Mouse (Mus musculus): Measurements from ENCODE around the gene Gm49366.
"Not testable (repeated sequence)": the region's sequence is repeated elsewhere in the genome, so short reads cannot be mapped to it uniquely, and the experiment has no call there.

Gm49366 gene

GRCm38 (mm10) chr12:84038691-84039111 is at the start of gene Gm49366:
TSS of gene Gm49366 (plus strand) at chr12:84038935.
- peak; percentile 51 for DNase-seq

DNA sequence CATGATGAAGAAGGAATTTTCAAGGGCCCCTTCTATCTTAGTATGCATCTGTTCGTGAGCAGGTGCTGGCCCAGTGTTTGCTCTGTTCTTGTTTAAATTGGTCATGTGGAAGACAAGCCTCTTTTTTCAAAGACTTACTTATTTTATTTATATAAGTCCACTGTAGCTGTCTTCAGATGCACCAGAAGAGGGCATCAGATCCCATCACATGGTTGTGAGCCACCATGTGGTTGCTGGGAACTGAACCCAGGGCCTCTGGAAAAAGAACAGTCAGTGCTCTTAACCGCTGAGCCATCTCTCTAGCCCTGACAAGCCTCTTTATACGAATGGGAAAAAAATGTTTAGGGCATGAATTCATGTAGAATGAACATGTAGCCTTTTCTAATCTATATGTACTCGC is 49.4 kb upstream of the Gm49366 start:
- DNase-seq: no peak

DNA sequence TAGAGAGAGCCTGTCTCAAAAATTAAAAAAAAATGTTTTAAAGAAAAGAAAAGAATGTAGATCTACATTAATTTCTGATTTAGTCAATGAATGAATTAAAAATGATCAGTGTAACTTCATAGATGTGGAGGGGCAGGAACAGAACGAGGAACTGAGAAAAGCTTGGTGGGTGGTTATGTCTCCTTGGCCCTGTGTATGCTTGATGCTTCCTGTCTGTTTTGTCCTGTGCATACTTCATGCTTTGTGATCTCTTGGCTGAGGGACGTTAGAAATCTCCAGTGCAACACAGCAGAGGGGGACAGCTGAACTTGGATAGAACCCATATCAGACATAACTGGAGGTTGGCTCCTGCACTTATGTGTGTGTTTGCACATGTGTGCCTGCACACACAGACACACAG is 41.5 kb upstream of the Gm49366 start:
- DNase-seq: no peak

DNA sequence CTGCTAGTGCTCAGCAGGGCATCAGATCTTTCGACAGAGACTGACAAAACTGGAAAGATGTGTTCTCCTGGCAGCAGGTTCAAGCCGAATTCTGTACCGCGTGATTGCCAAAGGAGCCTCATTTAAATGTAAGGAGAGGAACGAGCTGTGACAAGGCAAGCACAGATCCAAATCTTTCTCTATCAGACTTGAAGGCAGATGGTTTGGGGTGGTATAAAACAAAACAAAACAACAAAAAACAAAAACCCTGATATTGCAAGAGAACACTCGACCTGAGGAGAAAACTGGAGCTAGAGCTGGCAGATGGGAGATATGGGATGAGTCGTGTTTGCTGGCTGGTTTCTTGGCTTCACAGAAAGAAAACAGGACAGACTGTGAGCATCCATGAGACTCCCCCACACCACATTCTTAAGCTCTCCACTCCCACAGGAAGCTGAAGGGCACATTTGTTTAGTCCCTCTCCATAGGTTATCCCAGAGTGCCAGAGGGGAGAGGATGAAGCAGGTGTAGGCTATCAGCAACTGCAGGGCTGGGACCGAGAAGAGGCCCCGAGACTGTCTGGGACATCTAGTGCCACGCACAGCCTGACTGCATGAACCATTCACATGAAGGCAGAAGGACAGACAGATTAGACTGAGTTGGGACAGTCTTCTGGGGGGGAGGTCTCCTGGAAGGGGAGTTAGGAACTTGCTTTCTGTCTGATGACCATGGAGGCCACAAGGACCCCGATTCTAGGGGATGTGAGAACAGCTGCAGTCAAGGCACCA is 40.2 kb upstream of the Gm49366 start:
- DNase-seq: no peak

DNA sequence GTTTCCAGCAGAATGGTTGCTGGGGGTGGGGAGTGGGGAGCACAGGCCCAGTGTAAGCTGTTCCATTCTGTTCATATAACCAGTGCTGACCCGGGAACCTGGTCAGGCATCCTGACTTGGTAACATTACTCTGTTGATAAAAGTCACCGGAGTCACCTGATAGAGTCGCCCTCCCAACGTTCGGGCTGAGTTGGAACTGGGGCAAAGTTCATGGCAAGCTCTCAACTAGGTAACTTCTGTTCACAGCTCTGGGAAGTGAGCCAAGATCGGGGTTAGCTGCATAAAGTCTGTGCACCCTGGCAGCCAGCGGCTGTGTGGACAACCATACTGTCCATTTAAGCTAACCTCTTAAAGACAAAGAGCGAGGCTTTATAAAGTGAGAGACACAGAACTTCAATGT is 39.5 kb upstream of the Gm49366 start:
- not testable (repeated sequence) for DNase-seq

DNA sequence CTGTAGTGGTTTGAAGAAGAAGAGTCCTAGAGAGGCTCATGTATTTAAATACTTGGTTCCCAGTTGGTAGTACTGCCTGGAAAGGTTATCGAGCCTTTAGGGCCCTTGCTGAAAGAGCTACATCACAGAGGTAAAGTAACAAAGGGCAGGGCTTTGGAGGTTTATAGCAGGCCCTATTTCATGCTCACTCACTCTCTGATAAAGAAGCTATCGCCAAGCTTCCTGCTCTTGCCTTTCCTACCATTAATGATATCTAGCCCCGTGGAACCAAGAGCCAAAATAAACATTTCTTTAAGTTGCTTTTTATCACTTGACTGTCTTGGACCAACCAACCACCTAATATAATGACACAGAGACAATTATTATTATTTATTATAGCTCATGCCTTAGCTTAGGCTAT is 38.3 kb upstream of the Gm49366 start:
- DNase-seq: no peak

- no peak for DNase-seq
Measured at GRCm38 (mm10) chr12:84003866-84004265, 34.9 kb upstream of the Gm49366 start.

GRCm38 (mm10) chr12:84008251-84008650 is 30.5 kb upstream of the Gm49366 start:
- no peak for DNase-seq

DNA sequence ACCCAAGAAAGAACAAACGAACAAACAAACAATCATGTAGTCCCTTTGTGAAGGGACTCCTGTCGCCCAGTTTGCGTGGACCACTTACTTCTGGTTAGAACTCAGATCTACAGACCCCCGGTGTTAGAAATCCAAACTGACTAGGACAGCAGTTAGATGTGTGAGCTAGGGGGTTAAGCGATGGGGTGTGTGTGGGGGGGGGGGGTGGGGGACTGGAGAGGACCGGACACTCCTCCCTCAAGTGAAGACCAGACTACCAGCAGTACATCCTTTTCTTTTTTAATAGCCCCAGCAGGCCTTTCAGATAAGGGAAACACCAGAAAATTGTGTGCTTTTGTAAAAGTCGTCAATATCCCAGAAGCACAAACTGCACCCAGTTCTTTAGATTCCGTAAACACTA is 30.0 kb upstream of the Gm49366 start:
- no peak for DNase-seq

GRCm38 (mm10) chr12:84009171-84009965 is 29.4 kb upstream of the Gm49366 start, which contains the start of gene Acot1:
TSS of gene Acot1 (plus strand) at chr12:84009490.
- peak; percentile 32 for DNase-seq

DNA sequence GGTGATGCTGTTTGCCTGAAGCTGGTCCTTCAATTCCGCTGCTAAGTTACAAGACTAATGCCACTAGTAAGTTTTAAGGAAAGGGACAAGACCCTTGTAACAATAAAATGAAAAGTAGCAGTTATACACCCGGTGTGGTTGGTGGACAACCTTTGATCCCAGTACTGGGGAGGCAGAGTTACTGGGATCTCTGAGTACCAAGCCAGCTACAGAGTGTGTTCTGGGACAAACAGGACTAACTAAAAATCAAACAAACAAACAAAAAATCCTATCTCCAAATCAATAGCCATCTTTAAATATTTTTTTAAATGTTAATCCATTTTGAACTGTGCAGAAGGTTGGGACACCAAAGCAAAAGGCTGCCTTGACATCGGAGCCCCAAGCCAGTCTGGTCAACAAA is 28.5 kb upstream of the Gm49366 start:
- no peak for DNase-seq

DNA sequence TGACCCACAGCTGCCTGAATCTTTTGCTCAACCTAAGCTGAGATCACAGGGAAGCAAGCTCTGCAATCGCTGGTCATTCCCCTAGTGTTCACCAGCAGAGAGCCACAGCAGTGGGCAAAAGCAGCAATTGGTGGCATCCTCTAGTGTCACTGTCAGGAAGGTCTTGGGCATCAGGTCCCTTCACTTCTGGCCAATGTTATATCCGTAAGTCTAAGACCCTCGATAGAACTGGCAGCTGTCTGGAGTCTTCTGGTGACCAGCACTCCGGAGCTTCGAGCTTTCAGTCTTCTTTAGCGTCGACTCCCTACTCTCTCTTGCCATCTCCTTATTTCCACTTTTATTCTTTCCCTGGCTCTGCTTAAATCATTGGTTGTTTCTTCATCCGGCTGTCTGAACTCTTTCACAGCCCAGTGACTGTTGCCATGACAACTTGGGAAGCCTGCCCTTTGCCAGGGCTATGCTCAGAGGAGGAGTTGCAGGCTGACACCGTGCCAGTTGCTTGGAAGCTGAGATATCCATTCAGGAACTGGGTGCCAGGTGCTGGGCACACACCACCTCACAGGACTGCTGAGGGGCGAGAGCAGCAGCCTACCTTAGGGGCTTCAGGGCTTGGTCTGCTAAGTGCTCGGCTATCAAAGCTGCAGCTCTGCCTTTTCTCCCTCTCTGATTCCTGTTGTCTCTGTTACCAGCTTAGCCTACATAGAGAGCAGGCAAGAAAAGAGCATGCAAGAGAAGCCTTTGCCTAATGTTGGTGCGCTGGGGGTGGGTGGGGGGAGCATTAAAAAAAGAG is 27.3 kb upstream of the Gm49366 start:
- DNase-seq: peak; percentile 62

- DNase-seq: no peak
Measured at GRCm38 (mm10) chr12:84013130-84013529, 25.6 kb upstream of the Gm49366 start.

- no peak for DNase-seq
Measured at GRCm38 (mm10) chr12:84013701-84014100, 25.0 kb upstream of the Gm49366 start.

DNA sequence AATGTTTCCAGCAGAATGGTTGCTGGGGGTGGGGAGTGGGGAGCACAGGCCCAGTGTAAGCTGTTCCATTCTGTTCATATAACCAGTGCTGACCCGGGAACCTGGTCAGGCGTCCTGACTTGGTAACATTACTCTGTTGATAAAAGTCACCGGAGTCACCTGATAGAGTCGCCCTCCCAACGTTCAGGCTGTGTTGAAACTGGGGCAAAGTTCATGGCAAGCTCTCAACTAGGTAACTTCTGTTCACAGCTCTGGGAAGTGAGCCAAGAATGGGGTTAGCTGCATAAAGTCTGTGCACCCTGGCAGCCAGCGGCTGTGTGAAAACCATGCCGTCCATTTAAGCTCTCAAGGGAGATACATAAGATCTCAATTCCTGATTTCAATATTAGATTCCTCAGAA is 18.2 kb upstream of the Gm49366 start:
- not testable (repeated sequence) for DNase-seq

DNA sequence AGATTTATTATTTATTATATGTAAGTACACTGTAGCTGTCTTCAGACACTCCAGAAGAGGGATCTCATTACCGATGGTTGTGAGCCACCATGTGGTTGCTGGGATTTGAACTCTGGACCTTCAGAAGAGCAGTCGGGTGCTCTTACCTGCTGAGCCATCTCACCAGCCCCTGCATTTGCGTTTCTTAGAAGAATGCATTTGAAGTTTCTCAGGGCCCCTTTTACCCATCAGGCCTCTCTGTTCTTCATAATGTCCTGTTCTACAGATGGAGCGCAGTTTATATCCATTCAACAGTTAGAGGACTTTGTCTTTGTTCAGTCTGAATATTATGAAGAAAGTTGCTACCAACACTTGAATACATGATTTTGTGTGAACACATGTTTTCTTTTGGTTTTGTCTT is 16.5 kb upstream of the Gm49366 start:
- not testable (repeated sequence) for DNase-seq

- DNase-seq: no peak
Measured at GRCm38 (mm10) chr12:84023052-84023745, 15.5 kb upstream of the Gm49366 start.

DNA sequence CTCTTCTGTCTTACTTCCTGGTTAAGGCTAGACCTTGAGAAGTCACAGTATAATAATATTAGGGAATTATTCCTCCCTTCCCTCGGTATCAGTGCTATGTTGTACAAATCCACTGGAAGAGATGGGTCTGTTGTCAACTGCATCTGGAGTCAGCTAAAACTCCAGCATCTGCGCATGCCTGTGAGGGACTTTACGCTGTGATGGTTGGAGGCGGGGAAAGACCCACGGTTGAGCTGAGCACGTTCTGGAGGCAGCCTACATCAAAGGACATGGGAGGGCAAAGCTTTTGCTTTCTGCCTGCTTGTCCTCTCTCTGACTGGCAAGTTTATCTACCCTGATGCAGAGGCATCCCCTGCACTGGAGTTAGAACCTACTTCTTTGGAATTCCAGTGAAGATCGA is 12.8 kb upstream of the Gm49366 start:
- DNase-seq: no peak

- not testable (repeated sequence) for DNase-seq
Measured at GRCm38 (mm10) chr12:84028328-84028727, 10.4 kb upstream of the Gm49366 start.

- not testable (repeated sequence) for DNase-seq
Measured at GRCm38 (mm10) chr12:84029043-84029442, 9.7 kb upstream of the Gm49366 start.

- peak; percentile 82 for DNase-seq
Measured at GRCm38 (mm10) chr12:84030659-84031332, 7.9 kb upstream of the Gm49366 start.

- no peak for DNase-seq
Measured at GRCm38 (mm10) chr12:84032854-84033253, 5.9 kb upstream of the Gm49366 start.

Measured in cerebellum, adult 8-10 months (tissue).